Mouse (Mus musculus) embryonic fibroblast, embryonic 13.5 days (primary cell): ENCODE measurements around the gene Zfp933. TPM values are rescaled to one million over a fixed set of nuclear protein-coding genes. Genes with fewer than 3 reads are reported as not detected.
"Not testable (repeated sequence)": the region's sequence is repeated elsewhere in the genome, so short reads cannot be mapped to it uniquely, and the experiment has no call there.

Experiments used
- H3K27ac ChIP-seq: 2 replicates; pipeline ENCODE4 v1.5.1; 2012; ENCODE audit warnings: low read length, control low read depth, inconsistent platforms; ENCODE audit not compliant: insufficient read depth
- H3K4me1 ChIP-seq: 2 replicates; pipeline ENCODE4 v1.6.1; 2011; ENCODE audit warnings: low read length; ENCODE audit not compliant: control insufficient read depth, insufficient read depth
- H3K4me3 ChIP-seq: 2 replicates; pipeline ENCODE4 v1.5.1; 2011; ENCODE audit warnings: mild to moderate bottlenecking, control low read depth, low read length; ENCODE audit not compliant: insufficient read depth
- CTCF ChIP-seq: IDR thresholded peaks from 2 replicates; pipeline ENCODE4 v1.5.1; 2011; ENCODE audit warnings: mild to moderate bottlenecking, control low read depth, low read length, moderate library complexity, borderline replicate concordance; ENCODE audit not compliant: insufficient read depth
- POLR2A ChIP-seq: IDR thresholded peaks from 2 replicates; pipeline ENCODE4 v1.6.1; 2011; ENCODE audit warnings: low read depth, mild to moderate bottlenecking, control low read depth, low read length, moderate library complexity
- polyA plus RNA-seq: library from polyadenylated mRNA; stranded (reverse); fragments of >200 nt; gene quantifications from 2 replicates; pipeline ENCODE4 v1.2.4, GENCODE M21; 2011; ENCODE audit warnings: low read depth; ENCODE audit not compliant: missing spikeins, insufficient read length

The Zfp933 gene
- polyA plus RNA-seq, 1 experiment: 9.9 TPM

DNA sequence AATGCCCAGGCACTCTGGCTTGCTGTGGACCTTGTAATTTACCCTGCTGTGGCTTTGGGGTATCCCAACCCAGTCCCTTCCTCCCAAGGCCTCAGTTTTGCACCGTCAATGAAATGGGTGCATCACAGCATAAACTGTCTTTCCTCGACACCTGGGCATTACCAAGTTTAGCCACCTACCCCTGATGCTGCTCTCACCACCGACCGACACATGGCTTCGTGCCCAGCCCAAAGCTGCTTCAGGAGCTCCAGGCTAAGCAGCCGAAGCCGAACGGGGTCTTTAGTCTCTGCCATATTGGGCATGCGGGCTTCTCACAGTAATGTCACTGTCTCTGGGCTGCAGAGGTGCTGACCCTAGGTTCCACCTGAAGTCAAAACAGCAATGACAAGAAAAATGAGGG lies 17.9 kb upstream of the Zfp933 start:
- Histone ChIP-seq H3K4me1 (no peaks in the 10 kb centered on the region; the same call in 1 of the 2 replicates), H3K27ac (no peak overlapping the region), H3K4me3 (no peak overlapping the region)
- TF ChIP-seq POLR2A (no peak), CTCF (no peak)

- Histone ChIP-seq H3K27ac (no peak overlapping the region), H3K4me3 (no peak overlapping the region), H3K4me1 (no peaks in the 10 kb centered on the region; the same call in 1 of the 2 replicates)
- TF ChIP-seq CTCF: no peak
- TF ChIP-seq POLR2A: no peak
Measured at GRCm38 (mm10) chr4:147865651-147866050, 17.5 kb upstream of the Zfp933 start.

DNA sequence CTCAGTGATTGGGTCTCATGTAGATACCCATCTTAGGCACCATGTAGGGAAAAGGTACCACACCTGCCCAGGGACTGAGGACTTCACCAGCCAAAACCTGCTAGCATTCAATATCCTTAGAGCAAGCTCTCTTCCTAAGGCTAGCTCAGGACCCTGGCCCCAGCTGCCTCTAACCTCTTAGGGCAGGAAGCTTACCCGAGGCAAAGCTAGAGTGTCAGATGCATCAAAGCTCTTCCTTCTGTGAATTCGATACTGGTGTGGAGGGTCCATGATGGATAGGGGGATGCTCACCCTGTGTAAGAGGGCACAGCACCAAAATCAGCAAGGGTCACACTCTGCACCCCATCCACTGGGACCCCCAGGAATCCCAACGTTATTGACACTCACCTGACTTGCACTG lies 13.9 kb upstream of the Zfp933 start:
- TF ChIP-seq CTCF: no peak
- TF ChIP-seq POLR2A: no peak
- no peak overlapping the region for H3K4me3 ChIP-seq
- no peaks in the 10 kb centered on the region; the same call in 1 of the 2 replicates for H3K4me1 ChIP-seq
- no peak overlapping the region for H3K27ac ChIP-seq

GRCm38 (mm10) chr4:147850776-147851175 lies 2.6 kb upstream of the Zfp933 start:
- Histone ChIP-seq H3K4me3 (no peak overlapping the region), H3K4me1 (no peaks in the 10 kb centered on the region), H3K27ac (no peak overlapping the region)
- TF ChIP-seq POLR2A (no peak), CTCF (no peak)

DNA sequence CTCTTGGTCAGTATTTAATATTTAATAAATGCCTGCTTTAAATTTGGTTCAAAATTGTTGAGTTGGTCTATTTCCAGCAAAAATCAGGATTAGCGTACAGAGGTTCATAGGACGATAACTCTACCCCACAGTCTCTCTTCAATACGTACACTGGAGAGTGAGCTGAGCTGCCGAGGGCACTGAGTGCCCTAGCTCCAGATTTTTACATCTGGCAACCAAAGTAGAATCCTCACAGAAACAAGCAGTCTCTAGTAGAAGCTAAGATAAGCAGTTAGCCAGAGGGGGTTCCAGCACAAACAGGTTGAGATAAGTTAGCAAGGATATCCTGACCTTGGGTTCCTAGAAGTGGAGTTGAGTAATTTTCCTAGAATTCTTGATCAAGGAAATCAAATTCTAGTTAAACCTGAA lies 422 bp upstream of the Zfp933 start:
- peak overlapping the region; percentile 34; the same call in 1 of the 2 replicates for H3K27ac ChIP-seq
- H3K4me1 ChIP-seq: no peaks in the 10 kb centered on the region
- TF ChIP-seq POLR2A (no peak; the same call in 1 of the 2 replicates), CTCF (no peak)
- H3K4me3 ChIP-seq: peak overlapping the region; percentile 99

- Histone ChIP-seq H3K4me1 (no peaks in the 10 kb centered on the region), H3K4me3 (no peak overlapping the region), H3K27ac (no peak overlapping the region)
- TF ChIP-seq CTCF: no peak
- no peak for TF ChIP-seq POLR2A
Measured at GRCm38 (mm10) chr4:147842871-147843270, 5.3 kb downstream of the Zfp933 start.

DNA sequence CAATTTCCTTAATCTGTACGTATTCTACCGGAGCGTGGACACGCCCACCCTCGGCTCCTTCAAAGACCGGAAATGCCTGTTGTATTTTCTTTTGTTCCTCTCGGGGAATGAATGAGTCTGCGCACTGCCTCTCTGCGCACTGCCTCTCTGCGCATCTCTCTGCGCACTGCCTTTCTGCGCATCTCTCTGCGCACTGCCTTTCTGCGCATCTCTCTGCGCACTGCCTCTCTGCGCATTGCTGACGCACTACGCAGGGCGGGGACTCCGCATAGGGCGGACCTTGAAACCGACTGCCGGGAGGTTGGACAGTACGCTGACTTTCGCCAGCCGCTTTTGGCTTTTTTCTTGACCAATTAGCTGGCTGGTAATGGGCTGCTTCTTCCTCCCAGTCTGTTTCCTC lies 8.9 kb downstream of the Zfp933 start:
- H3K4me1 ChIP-seq, H3K4me3 ChIP-seq, H3K27ac ChIP-seq: not testable (repeated sequence)

DNA sequence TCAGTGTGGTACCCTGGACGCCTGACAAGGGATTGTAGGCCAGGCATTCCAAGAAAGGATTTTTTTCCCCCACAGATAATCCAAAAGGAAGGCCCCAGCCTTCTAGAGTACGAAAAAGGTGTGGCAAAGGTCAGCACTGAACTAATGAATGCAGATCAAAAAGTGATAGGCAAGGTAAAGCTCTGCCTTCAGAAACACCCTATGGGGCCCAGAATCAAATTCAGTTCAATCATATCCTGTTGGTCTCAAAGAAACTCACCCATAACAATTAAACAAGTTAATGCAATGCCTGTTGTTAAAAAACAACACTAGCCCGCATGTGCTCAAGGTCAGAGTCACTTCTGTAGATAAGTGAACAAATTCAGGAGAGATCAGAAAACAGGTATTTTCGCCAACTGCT lies 23.8 kb downstream of the Zfp933 start:
- no peak for TF ChIP-seq POLR2A
- no peak for TF ChIP-seq CTCF
- no peak overlapping the region for H3K27ac ChIP-seq
- H3K4me1 ChIP-seq: no peaks in the 10 kb centered on the region
- H3K4me3 ChIP-seq: no peak overlapping the region

DNA sequence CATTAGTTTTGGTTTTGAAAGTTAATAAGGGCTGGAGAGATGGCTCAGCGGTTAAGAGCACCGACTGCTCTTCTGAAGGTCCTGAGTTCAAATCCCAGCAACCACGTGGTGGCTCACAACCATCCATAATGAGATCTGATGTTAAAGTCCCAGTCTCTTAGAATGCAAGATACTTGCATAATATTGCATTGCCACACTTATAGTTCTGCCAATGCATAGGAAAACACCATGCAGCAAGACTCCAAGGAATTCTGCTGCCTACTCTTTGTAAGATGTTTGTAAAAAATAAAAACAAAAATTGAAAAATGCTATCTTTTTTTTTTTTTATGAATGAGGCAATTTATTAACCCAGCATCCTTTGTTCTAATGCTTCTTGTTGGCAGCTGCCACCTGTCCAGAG lies 26.8 kb downstream of the Zfp933 start:
- H3K4me3 ChIP-seq, H3K4me1 ChIP-seq, H3K27ac ChIP-seq: not testable (repeated sequence)

DNA sequence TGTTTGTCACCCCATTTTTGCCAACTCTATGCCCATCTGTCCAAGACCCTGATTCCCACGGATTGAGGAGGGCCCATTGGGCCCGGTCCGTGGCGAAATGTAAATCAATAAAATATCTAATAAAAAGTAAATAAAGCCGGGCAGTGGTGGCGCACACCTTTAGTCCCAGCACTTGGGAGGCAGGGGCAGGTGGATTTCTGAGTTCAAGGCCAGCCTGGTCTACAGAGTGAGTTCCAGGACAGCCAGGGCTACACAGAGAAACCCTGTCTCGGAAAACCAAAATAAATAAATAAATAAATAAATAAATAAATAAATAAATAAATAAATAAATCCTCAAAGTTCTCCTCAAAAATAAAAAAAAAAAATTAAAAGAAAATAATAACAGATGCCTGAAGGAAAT lies 28.5 kb downstream of the Zfp933 start:
- not testable (repeated sequence) for H3K27ac ChIP-seq, H3K4me1 ChIP-seq, H3K4me3 ChIP-seq

- H3K4me1 ChIP-seq: no peaks in the 10 kb centered on the region
- H3K27ac ChIP-seq: no peak overlapping the region
- no peak overlapping the region for H3K4me3 ChIP-seq
- TF ChIP-seq CTCF: no peak
- TF ChIP-seq POLR2A: no peak
Measured at GRCm38 (mm10) chr4:147814592-147815167, 33.5 kb downstream of the Zfp933 start.
